Mouse (Mus musculus) gastrocnemius, postnatal 14 days (tissue): ENCODE measurements around the gene P3h2. TPM values are rescaled to one million over a fixed set of nuclear protein-coding genes. Genes with fewer than 3 reads are reported as not detected.

ENCODE experiments used
- DNase-seq: peaks from one replicate; pipeline ENCODE4 v3.0.0; 2021; ENCODE audit warnings: mixed read lengths
- intact Hi-C: fragments of 180-260 bp; cut with DNase I; formaldehyde crosslinking; loops from one replicate; pipeline ENCODE4 v1.15.1; 2025; ENCODE audit warnings: low total_unique reads
- total RNA-seq, 2 experiments: library from RNA; stranded (reverse); gene quantifications; 2 replicates each; pipeline ENCODE4 v1.2.3; 2021

P3h2 gene
- total RNA-seq, 2 experiments from 2014 or later = 6.1 to 6.6 TPM

DNA sequence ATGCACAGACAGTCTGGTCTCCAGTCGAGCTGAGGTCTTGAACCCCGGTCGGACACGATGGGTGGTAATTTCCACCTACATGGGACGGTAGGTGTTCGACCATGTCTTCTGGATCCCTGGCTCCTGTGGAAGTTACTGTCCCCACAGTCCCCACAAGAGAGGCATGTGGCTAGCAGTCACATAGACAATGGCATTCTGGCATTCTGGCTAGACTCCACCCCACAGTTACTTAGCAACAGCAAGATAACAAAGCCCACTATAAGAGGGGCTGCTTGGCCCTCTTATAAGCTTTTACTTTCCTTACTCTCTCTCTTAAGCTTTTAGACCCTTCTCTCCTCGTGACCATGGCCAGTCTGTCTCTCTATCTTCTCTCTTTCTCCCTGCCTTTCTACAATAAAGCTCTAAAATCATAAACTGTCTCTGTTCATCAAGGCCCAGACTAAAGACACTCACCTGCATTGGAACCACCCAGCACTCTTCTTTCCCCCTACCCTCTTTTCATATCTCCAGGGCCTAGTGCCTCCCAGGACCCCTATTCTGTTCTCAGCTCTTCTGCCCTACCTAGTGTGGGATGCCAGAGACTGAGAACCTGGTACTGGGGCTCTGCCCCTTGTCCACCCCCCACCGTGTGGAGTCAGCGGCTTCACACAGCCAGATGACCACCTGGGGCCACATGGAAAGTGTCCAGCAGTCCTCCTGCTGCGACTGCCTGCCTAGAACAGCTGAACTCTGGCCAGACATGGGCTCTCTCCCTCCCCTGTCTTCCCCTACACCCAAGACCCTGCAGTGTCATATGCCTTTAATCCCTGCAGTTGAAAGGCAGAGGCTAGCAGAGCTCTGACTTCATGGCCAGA lies 28.1 kb downstream of the P3h2 start:
- intact Hi-C loops = no loop called here
- DNase-seq = no peak

DNA sequence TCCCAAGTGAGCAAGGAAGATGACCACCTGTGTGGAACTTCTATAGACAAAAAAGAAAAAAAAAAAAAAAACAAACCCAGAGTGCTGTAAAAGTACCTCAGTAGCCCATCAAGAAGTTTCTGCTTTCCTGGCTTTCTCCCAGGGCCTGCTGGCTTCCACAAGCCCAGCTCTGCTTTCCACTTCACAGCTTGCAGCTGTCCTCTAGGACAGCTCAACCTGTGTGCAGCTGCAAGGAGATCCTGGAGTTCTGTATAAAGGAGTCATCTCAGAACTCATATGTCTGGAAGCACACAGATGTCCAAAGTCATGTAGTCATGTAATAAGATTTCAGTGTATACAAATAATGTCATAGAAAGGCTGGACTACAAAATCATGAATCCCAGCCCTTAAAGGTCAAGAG lies 30.5 kb downstream of the P3h2 start:
- intact Hi-C loops = no loop called here
- DNase-seq = no peak

DNA sequence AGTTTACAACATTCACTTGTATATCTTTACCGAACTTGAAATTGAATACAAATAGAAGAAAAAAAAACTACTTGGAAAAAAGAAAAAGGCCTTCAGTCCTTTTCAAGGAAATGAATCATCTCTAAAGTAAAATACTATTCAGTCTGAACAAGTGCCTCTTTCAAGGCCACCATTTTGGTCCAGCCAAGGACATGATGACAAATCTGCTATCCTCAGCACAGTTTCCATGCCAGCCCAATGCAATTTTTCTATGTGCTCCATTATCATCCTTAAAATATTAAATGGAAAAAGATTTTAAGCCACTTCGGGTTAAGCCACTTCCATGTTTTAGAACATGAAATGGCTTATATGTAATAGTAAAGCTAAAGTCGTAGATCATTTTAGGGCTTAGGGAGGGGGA lies 35.2 kb downstream of the P3h2 start:
- no peak for DNase-seq
- intact Hi-C loops = no loop called here

DNA sequence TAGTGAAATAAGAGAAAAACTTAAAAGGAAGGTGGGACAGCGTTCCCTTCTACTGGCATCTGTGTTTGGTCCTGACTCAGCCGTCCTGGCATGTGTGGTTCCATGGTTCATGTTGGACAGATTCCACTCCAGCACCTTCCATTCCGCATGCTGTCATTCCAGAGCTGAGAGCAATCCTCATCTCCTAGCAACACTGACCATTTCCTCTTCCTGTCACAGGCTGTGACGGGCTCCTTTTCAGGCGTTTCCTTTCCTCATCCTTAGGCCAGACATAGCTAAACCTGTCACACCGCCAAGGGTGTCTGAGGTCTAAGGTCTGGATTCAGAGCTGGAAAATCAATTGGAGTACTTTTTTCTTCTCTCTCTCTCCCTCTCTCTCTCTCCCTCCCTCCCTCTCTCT lies 40.5 kb downstream of the P3h2 start:
- intact Hi-C loops = no loop called here
- peak; percentile 36 for DNase-seq

DNA sequence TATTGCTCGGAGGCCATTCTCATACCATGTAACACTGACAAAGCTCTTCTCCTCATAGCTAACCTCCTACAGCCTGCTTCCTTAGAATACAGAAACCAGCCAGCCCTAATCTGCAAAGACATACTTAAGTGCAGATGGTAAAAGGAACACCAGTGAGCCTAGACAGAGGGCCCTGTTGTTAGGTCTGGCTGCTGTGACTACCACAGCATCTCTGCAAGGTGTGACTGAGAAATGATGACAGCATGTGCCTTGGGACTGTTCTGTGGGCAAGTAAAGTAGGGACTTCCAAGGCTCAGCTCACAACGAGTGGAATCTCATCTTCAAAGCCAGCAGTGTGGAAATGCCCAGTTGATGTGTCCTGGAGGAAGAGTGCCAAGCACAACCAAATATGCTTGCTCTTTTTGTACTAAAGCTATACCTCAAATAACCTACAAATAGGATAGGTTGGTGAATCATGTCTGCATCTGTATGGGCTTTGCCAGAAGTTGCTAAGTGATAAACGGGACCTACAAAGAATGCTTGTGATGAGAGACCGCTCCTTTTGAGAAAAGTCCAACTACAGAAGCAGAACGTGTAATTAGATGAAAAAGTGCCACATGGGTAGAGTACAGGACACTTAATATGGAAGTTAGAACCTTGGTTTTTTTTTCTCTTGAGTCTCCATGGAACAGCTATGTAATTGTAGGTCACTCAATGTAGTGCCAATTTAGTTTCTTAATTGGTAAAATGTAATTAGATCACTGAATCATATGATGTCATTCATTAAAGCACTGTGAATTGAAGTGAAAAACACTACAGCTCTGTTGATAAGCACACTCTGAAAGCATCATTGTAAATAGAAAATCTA lies 45.1 kb downstream of the P3h2 start:
- intact Hi-C loops = no loop called here
- no peak for DNase-seq

DNA sequence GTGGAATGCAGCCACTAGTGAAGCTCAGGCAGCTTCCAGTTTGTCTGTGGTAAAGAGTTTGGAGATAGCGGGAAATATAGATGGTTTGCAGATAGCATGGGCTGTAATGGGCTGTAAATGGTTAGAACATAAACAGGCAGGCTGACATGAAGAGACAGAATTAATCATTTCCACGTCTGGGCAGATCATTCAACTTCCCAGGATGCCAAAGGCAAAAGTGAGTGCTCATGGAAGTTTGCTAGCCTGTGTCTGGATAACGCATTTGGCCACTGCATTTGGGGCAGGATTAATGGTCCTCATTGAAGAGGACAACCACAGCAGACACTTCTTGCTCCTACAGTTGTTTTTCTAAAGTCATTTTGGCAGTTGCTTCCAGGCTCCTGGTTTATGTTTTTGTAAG lies 52.0 kb downstream of the P3h2 start:
- DNase-seq = no peak
- intact Hi-C loops = no loop called here

DNA sequence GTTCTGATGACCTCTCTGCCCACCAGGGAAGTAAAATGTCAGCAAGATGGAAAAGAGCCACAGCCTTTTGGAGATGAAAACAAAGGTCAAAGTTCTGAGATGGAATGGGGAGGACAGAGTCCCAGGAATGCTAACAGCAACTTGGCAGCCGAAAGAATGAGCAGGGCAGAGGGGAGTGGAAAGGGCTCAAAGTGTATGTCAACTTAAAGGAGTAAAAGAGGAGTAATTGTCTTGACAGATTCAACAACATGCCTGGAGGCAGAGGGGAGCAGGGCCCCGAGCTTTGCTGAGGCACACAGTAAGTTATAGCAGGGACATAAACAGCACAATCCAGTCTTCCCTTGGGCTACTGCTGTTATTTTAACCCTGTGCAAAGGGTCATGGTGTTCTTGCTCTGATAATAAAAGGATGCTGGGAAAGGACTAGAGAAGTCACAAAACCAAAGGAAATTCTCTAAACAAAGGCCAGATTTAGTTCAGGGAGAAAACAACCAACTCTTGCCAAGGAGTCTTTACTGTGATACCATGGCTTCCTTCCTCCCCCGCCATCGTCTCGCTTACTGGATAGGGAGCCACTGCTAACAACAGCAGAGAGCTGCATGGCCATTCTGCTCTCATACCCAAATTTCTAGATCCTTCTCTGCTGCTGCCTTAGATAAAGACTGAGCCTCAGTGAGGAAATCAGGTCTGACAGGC lies 56.0 kb downstream of the P3h2 start:
- intact Hi-C loops = no loop called here
- no peak for DNase-seq

DNA sequence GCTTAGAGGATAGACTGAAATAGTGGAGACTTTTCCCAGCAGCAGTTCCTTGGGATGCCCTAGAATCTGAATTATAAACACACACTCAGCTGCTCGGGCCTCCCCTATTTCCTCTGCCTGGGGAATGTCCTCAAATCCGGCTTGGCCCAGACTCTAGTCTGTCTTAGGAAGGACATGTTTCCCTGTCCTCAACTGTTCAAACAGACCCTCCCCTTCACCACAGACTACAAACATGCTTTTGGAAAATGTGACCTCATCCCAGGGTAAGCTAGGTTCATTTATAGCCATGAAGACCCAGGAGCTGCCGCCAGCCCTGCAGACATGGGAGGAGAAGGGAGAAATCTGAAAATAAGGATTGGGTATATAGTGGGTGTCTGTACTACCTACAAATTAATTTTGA lies 57.7 kb downstream of the P3h2 start:
- intact Hi-C loops = no loop called here
- DNase-seq = no peak

DNA sequence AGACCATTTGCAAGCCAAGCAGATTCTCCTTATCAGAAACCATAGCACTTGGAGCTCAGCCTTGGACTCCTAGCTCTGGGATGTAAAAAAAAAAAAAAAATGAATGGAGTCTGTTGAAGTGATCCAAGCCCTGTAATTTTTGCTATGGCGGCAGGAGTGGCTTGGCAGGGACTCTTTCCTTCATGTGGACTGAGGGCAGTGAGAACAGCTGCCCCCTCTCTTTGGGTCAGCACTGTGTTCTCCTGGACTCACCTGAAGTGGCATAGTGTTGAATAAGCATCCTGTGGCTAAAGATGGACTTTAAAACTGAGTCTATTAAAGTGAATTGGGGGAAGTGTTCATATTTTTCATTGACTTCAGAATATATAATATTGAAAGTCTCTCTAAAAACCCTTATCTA lies 58.2 kb downstream of the P3h2 start:
- no peak for DNase-seq
- intact Hi-C loops = no loop called here

DNA sequence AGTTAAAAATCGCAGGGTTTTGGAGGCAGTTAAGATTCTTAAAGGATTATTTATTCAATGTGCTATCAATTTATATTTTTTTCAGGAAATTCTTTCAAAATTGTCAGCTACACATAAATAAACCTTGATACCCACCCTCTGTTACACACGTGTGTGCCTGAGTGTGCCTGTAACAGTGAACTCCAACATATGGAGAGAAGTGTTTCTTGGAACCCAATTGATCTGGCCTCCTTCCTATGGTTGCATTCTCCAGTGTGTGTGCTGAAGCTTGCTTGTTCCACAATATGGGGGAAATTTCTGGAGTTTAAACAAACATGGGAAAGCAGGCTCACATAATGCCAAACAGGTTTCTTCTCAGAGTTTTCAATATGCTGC lies 63.7 kb downstream of the P3h2 start:
- intact Hi-C loops = no loop called here
- DNase-seq = no peak

DNA sequence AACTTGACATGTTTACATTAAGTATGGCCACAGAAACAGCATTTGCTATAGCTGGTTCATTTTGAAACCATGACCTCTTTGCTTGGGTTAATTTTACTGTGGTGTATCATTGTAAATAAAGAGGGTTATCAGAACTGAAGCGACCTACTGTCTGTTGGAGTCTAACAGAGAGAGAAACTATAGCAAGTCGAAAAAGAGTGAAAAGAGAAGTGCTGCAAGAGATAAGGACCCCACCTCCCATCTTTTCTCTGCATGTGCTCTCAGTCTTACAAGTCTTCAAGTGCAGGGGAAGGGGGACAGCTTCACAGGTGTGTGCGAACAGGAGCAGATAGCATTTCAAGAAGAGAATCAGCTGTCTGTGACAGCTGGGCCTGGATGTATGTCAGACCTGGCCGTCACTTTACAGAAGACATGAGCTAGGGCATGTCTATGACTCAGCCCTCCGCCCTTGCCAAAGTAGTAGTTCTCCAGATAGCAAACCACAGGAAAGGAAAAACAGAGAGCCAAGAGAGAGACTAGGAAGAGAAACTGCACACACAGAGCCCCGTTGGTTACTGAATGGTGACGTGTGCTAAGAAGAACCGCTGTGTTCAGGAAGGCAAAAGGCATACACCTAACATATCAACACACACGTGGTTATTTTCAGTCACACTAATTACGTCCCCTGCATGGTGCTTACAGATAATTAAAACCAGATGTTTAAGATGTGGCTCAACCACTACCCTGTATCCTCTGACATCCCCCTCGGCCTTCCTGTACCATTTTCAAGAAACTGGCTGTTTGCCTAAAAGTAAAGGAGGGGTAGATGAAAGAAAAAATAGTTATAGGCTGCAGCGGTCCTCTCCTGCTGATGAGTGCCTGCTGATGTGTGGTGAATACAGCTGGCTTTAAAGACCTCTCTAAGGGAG lies 64.3 kb downstream of the P3h2 start:
- intact Hi-C loops = no loop called here
- peak; percentile 53 for DNase-seq

DNA sequence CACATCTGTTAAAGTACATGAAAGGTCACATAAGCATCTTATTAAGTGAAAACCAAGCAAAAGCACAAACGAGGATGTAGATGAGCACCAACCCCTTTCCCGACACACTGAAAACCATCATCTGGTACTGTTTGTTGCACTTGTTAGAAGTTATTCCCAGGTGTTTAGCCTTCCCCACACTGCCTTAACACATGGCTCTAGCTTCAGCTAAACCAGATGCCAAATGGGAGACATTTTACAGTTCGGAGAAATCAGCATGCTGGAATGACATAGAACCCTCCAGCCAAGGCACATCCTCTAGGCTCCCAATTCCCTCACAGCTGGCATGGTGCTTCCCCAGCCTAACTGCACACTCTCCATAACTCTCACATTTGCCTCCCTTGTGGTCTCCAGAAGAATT lies 66.3 kb downstream of the P3h2 start:
- DNase-seq = peak; percentile 22
- intact Hi-C loops = no loop called here

DNA sequence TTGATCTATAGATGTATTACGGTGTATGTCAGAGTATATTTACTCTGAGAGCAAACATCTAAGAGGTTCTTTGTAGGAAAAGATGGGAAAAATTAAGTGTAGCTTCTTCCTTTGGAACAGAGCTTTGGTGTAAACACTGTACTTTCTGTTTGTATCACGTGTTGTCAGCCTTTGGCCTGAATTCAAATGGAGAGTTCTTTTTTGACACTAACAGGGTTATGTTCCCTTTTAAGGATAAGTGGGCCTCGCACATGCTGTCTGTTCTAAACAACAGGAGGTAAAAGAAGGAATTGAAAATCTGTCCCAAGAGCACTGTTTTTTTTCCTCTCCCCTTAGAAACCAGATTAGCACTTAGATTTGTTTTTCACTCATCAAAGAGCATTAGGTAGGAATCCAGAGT lies 70.1 kb downstream of the P3h2 start:
- DNase-seq = no peak
- intact Hi-C loops = no loop called here

DNA sequence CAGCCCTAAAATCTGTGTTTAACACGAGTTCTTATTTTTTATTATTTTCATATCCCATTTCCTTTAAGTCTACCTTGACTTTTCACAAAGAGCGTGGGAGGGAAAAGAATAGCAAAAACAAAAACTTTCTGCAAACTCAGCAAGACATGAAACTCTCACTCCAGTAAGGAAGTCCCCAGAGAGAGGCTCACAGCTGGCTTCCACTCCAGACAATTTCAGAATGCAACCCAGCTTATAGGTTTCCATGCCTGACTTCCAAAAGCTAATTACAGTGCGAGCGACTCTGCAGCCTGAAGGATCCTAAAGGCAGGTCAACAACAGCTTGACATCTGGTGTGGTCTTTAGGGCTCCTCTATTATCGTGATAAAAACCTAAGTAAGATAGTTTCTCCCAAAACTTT lies 70.5 kb downstream of the P3h2 start:
- no peak for DNase-seq
- intact Hi-C loops = no loop called here

DNA sequence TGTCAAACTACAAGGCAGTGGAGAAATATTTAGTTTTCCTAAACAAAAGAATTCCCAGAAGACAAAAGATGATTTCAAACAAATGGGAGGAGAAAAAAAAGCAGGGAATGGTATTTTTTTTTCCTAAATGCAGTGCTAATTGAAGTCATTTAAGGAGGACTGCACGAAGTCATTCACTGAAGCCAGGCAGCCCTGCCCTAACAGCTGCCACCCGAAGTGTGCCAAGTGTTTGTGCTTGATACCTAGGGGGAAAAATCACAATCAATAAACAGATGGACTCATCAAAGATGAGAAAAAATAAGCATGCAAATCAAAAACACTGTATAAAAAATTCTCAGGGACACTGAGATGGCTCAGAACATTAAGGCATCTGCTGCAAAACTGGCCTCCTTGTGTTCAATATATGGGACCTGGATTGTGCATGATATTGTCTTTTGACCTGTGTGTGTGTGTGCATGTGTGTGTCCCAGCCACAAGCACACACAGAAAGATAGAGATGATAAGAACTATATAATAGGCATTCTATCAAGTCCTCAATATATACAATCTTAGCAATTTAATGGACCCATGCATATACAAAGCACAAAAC lies 76.1 kb downstream of the P3h2 start:
- DNase-seq = no peak
- intact Hi-C loops = no loop called here

DNA sequence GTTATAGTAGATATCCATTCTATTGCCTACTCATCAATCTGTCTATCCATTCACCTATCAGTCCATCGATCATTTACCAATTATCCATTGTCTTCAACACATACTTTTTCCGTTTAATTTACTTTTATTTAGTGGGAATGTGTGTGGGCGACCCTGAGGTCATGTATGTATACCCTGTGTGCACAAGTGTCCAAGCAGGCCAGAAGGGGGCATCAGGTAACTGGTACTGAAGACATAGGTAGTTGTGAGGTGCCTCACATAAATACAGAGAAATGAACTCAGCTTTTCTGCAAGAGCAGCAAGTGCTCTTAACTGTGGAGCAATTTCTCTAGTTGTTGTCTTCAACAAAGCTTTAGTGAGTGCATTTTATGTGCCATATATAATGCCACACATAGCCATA lies 79.2 kb downstream of the P3h2 start:
- intact Hi-C loops = no loop called here
- DNase-seq = no peak

DNA sequence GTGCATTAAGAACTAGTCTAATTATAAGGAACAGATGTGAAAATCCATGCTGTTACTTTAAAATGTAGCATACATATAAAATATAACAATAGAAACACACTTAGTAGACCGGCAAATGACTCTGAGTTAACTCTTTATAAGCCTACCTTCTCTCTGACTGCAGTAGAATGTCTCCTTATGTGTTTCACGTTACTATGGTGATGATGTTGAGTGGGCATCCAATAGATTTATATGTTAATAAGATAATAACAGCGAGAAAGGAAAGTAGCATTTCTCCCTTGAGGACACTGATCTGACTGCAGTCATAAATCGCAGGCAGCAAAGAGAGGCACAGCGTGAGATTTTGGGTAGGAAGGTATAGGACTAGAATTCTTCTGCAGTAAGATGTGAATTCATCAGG lies 81.0 kb downstream of the P3h2 start:
- DNase-seq = no peak
- intact Hi-C loops = no loop called here

DNA sequence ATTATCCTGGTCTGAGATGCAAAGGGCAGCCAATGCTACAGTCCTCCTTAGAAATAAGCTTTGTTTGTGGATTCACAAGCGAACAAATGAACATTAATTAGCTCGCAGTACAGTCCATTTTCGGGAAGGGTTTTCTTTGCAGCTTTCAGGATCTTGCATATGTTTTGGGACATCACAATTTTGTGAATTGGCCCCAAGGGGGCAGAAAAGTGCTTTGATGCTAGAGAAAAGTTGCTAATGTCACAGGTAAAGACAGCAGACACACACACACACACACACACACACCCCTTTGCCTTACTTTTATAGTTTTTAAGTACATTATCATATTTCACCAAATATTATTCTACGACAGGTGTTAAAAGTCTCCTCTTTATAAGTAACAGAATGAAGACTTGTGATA lies 82.2 kb downstream of the P3h2 start:
- DNase-seq = no peak
- intact Hi-C loops = no loop called here

DNA sequence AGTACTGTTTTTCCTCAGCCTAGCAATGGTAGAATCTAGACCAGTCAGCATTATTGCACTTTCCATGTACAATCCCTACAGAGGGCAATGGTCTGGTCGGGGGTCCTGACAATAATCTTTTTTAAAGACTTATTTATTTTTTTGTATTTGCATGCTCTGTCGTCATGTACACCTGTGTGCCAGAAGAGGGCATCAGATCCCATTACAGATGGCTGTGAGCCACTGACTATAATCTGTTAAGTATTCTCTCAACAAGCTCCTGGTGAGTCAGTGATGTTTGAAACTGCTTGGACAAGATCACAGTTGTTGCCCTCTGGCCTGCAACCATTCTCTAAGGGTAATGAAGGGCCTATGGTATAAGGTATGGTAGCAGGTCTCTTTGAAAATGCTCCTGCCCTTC lies 83.8 kb downstream of the P3h2 start:
- intact Hi-C loops = no loop called here
- no peak for DNase-seq
